Mouse (Mus musculus) testis, postnatal 10 days (tissue): ENCODE results near the gene Wdr43.
"Not testable (repeated sequence)": the region's sequence is repeated elsewhere in the genome, so short reads cannot be mapped to it uniquely, and the experiment has no call there.

Experiments
- DNase-seq: peaks from one replicate; pipeline ENCODE4 v3.0.0; 2021; ENCODE audit warnings: low spot score

Gene Wdr43

DNA sequence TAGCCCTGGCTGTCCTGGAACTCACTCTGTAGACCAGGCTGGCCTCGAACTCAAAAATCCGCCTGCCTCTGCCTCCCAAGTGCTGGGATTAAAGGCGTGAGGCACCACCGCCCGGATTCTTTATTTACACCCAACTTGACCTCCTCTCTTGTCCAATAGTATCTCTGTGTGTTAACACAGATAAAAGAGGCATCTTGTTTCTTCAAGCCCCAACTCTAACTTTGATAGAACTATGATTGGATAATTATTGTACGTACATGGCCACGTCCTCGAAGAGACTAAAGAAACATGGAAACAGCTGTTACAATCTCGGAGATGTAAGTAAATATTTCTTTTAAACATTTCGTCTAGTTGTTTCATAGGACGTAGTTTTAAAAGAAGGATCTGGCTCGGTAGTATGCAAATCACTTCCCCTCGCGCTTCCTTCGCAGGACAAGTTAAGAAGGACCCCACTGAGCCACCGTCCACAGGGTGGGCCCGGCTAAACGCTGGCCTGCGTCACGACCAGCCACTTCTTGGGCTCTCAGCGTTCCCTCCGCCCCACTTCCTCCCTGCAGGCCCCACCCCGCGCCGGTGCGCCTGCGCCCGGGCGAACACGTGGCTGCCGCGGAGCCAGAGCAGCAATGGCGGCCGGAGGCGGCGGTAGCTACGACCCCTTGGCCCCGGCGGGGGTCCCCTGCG, at the start of gene Wdr43:
TSS of gene Wdr43 (plus strand) at position 258 of the 681 bp plus-strand sequence.
- DNase-seq: peak; percentile 96

GRCm38 (mm10) chr17:71579176-71579705, 36.5 kb upstream of the Wdr43 start:
- no peak for DNase-seq

DNA sequence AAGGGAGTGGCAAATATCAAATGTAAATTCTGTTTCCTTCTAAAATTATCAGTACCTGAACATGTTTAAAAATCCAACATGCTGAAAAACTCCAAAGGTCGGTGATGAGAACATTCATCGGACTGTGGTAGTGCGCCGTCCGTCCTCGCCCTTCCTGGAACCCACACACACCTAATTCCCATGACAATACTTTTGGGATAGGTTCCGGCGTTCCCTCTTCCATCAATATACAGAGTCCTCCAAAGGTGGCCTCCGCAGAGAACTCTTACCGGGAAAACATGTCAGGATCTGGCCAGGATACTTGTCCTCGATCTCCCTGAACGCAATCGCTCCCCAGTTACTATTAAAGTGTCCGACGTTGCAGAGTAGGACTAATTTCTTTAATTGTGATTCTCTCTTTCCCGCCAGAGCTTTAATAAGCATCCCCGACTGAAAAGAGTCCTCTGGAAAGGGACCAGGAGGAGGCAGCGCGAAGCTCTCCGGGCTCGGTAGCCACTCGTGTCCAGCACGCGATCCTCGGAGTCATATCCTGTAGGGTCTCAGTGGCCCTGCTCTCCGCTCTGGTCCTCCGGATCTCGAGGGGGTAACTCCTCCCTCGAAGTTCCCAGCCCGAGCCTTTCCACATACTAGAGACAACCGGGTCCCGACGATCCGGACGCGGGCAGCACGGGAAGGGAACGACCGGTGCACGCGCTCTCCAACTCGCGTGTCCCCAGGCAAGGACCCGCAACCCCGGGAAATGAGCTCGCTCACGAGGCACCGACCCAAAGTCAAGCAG, 17.6 kb upstream of the Wdr43 start:
- no peak for DNase-seq

DNA sequence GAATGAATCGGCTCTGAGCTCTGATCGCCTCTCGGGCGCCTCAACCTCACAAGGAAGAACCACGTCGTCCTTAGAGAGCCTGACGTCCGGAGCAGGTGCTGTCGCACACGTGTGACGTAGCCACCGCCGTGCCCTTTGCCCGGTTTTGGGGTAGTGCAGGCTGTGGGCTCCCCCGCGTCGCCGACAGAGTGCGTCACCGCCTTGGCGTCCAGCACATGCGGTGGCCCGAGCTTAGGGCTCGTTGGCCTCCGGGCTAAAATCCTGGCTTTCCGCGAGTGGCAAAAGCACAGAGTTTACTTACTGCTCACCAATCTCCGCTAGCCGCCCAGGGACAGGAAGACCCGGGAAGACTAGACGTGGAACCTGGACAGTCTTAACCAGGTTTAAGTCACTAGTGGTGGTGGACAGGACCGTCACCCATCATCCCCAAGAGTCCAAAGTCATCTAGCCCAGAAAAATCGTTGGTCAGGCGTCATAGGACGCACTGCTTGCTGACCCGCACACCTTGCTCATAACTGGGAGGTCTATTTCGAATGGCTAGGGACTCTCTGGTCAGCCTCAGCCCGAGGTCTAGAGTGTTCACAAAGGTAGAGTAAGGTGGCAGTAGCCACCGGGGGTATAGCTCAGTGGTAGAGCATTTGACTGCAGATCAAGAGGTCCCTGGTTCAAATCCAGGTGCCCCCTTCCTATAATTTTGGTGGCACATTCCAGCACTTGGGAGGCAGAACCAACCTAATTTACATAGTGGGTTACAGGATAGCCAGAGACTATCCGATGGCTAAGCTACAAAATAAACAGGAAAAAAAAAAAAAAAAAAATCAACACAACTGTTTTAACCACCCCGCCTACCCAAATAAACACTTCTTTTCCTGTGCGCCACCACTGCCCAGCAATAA, 16.8 kb upstream of the Wdr43 start:
- DNase-seq: peak; percentile 84

- DNase-seq: peak; percentile 60
Measured at GRCm38 (mm10) chr17:71616319-71617032, 781 bp downstream of the Wdr43 start.

DNA sequence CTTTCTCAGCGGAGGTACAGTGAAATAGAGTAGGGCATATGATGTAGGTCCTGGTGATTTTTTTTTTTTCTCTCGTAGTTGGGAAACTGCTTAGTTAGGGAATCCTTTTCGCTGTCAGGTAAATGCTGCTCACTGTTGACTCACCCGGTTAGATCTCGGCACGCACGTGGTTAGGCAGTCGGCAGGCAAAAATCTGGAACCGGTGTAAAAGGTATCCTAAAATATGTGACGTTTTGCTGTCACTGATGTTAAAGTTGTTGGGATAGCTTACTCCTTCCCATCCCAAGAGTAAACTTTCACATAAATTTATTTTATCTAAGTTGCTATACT, 1.3 kb downstream of the Wdr43 start:
- DNase-seq: no peak

DNA sequence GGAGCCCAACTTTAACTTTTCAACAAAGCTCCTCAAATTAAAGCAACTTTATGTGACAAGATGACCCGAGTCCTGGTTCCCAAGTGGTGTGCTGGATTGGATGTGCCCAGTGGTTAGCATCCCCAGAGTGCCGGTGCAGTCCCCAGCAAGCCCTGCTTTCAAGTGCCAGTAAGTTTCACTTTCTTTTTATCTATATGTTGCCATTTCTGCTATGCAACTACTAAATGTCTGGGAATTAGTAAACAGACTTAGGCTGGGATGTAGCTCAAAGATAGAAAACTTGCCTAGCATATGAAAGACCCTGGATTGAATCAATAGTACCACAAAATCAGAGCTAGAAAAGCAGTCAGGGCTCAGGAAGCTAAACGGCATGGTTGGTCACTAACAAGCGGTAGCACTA, 2.3 kb downstream of the Wdr43 start:
- DNase-seq: no peak

GRCm38 (mm10) chr17:71631806-71632205, 16.1 kb downstream of the Wdr43 start:
- no peak for DNase-seq

- no peak for DNase-seq
Measured at GRCm38 (mm10) chr17:71633350-71633749, 17.7 kb downstream of the Wdr43 start.

DNA sequence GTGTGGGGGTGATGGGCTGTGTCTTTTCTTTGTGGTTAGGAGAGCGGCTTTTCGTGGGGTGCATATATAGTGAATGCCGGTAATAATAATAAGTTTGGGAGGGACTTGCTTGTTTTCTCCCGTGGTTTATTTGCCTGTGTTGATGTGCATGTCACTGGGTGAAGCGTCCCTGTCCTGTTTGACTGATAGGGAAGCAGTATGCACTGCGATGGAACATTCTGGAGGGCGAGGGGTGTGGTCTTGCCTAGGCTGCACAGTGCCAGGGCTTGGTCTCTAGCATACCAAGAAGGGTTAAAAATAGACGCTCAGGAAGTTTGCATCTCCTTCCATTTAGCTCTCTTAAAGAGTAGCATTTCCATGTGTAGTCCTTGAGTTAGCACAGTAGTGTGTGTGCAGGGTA, 21.1 kb downstream of the Wdr43 start:
- no peak for DNase-seq

DNA sequence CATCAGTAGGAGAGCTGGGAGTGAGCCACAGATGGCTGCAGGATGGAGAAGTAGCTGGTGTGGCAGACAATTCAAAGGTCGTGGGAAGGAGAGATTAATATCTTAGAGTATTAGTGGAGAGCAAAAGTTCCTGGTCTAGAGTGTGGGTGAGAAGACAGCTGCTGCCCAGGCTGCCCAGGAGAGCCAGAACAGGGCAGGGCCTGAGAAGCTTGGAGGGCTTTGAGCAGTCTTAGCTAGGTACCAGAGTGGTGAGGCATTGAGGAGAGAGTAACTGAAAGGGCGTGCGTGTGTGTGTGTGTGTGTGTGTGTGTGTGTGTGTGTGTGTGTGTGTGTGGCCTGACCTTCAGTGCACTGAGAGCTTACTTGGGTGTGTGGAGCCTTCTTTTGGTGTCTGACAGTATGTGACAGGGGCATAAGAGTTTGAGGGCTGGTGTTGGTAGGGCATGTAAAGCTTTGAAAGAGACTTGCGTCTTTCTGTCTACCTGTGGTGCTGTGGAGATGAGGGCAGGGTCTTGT, 22.1 kb downstream of the Wdr43 start:
- no peak for DNase-seq

DNA sequence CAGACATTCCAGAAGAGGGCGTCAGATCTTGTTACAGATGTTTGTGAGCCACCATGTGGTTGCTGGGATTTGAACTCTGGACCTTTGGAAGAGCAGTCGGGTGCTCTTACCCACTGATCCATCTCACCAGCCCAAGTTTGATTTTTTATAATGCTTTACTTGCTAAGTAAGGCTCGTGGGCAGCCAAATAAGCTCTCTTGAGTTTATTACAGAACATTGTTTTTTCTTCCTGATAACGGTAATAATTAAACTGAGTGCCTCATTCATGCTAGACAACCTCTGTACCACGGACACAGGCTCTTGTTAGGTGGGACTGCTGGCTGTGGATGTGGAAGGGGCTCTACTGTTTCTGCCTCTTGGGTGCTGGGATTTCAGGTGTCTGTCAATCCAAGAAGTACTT, 23.4 kb downstream of the Wdr43 start:
- not testable (repeated sequence) for DNase-seq

DNA sequence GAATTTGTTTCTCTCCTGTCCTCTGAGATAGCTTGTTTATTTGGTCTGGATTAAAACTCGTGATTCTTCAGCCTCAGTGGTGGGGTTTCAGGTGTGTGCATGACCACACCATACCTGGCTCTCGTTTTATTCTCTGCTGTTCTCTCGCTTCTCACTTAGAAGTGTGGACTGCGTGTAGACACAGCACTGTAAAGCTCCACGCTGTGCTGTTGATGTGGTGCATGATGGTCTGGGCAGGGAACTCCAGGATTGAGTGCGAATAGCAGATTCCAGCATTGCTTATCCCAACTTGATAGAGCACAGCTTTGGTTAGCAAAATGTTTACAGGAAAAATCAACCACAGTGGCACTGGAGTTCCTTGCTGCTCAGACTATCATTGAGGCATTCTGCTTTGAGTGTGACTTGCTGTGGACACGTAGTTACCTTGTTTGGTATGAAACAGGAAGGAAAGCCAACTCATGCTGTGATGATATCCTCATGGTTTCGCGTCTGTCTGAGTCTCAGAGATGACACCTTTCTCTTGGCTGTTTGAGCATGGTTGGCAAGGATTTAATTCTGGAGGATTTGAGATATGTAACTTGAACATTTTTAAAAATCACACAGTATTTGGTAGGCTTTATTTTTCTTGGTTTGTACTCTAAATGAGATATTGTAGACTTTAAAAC, 24.9 kb downstream of the Wdr43 start:
- no peak for DNase-seq

DNA sequence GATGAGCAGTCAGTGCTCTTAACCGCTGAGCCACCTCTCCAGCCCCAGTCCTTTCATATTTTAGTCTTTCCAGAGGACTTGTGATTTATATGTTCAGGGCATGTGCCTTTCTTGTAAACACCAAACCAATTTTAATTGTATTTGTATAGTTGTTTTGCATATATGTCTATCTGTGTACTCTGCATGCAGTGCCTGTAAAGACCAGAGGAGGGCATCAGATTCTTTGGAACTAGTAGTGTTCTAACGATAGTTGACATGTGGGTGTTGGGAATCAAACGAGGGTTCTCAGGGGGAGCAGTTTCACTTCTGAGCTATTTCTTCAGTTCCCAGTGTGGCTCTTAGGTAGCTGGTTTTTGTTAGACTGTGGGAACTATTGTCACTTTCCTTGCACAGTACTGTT, 26.5 kb downstream of the Wdr43 start:
- no peak for DNase-seq

DNA sequence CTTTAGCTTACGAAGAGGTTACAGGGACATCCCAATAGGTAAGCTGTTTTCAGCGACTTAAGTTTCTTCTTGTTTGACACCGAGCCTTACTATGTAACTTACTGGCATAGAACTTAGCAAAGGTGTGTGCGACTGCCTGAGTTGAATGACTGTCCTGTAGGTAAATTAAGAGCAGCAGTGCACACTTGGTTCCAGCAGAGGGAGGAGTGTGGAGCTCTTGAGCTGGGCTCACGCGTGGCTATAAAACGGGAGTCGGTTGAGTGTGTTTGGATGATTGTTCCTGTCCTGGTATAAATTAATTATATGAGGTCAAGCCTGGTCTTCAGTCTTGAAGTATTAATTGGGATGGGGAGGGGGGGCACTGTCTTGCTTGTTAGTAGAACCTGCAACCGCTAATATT, 34.3 kb downstream of the Wdr43 start:
- DNase-seq: no peak

GRCm38 (mm10) chr17:71652495-71652894, 36.8 kb downstream of the Wdr43 start:
- DNase-seq: no peak

GRCm38 (mm10) chr17:71652934-71653333, 37.2 kb downstream of the Wdr43 start:
- no peak for DNase-seq

DNA sequence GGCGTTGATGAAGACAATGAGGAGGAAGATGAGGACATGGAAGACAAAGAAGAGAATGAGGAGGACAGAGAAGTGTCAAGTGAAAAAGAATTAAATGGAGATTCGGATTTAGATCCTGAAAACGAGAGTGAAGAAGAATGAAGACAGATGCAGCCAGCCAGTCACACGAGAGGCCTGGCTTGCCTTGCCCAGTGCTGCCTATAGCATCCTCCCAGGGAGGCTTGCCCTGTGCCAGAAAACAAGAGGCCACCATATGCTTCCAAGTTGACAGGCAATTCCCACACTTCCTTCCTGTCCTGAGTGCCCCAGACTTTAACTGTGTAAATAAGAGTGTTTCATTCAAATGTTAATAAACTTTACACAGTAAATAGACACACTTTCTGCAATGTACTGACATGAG, 41.8 kb downstream of the Wdr43 start:
- no peak for DNase-seq

GRCm38 (mm10) chr17:71658666-71659065, 43.0 kb downstream of the Wdr43 start:
- DNase-seq: no peak

- DNase-seq: no peak
Measured at GRCm38 (mm10) chr17:71660390-71660789, 44.7 kb downstream of the Wdr43 start.

DNA sequence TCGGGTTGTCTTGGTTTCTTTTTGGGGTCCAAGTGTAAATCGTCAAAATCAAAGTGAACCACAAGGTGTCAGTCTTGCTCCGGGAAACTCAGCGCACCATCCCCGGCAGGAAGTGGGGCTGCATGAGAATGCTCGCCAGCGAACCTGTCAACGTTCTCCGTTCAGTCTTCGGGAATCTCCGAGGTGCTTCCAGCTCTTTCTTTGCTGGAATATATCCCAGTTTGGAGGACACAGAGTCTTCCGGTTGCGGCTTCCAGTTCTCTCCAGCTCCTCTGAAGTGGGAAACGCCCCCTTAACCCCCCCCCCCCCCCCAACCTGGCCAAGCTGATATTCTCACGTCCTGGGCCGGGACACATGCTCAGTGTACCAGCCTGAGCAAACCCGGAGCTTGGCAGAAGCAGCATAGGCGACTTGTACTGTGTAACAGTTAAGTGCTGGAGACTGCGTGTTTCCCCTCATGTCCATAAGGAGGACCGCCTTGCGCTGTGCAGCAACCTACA, 47.1 kb downstream of the Wdr43 start:
- DNase-seq: peak; percentile 73
